Mouse (Mus musculus) gastrocnemius, adult 8-10 months (tissue): ENCODE measurements around the gene Lrch4. TPM values are rescaled to one million over a fixed set of nuclear protein-coding genes. Genes with fewer than 3 reads are reported as not detected.
"Not testable (repeated sequence)": the region's sequence is repeated elsewhere in the genome, so short reads cannot be mapped to it uniquely, and the experiment has no call there.

Experiments used
- DNase-seq, 2 experiments: peaks; one replicate each; pipeline ENCODE4 v3.0.0; 2022; ENCODE audit warnings: low spot score in 2 of 2
- total RNA-seq, 4 experiments: library from RNA; stranded (reverse); gene quantifications; 2 replicates each; pipeline ENCODE4 v1.2.4; 2022

The Lrch4 gene
- total RNA-seq, 4 experiments from 2014 or later, result 12.7 to 15.7 (median 14.6) TPM

GRCm38 (mm10) chr5:137611245-137611602, 17.7 kb upstream of the Lrch4 start:
- DNase-seq, result peak; percentile 52 to 74

GRCm38 (mm10) chr5:137613076-137613475, 15.8 kb upstream of the Lrch4 start:
- DNase-seq, result no peak

- DNase-seq, result no peak
Measured at GRCm38 (mm10) chr5:137613550-137613949, 15.4 kb upstream of the Lrch4 start, which contains the start of gene Pcolce. Gene Pcolce, minus strand, starts transcription at chr5:137613784.

GRCm38 (mm10) chr5:137614921-137615320, 14.0 kb upstream of the Lrch4 start:
- not testable (repeated sequence) for DNase-seq

GRCm38 (mm10) chr5:137615347-137615746, 13.6 kb upstream of the Lrch4 start:
- no peak for DNase-seq

- no peak for DNase-seq
Measured at GRCm38 (mm10) chr5:137623937-137624530, 4.9 kb upstream of the Lrch4 start.

GRCm38 (mm10) chr5:137627991-137628390, 930 bp upstream of the Lrch4 start:
- no peak for DNase-seq

GRCm38 (mm10) chr5:137629306-137629721, 393 bp downstream of the Lrch4 start:
- DNase-seq, result no peak

GRCm38 (mm10) chr5:137629906-137630545, 1.1 kb downstream of the Lrch4 start:
- DNase-seq, result no peak

- DNase-seq, result no peak
Measured at GRCm38 (mm10) chr5:137630602-137631001, 1.7 kb downstream of the Lrch4 start.

GRCm38 (mm10) chr5:137631171-137631570, 2.2 kb downstream of the Lrch4 start:
- DNase-seq, result no peak

GRCm38 (mm10) chr5:137631591-137631990, 2.7 kb downstream of the Lrch4 start:
- DNase-seq, result no peak

- DNase-seq, result no peak
Measured at GRCm38 (mm10) chr5:137633397-137634084, 4.6 kb downstream of the Lrch4 start.

GRCm38 (mm10) chr5:137639472-137639871, 10.6 kb downstream of the Lrch4 start:
- no peak for DNase-seq

- DNase-seq, result no peak
Measured at GRCm38 (mm10) chr5:137641054-137641453, 12.1 kb downstream of the Lrch4 start, which contains the start of gene Sap25. Gene Sap25, plus strand, starts transcription at chr5:137641334.

- DNase-seq, result no peak
Measured at GRCm38 (mm10) chr5:137642886-137643285, 14.0 kb downstream of the Lrch4 start.

GRCm38 (mm10) chr5:137644484-137644883, 15.6 kb downstream of the Lrch4 start:
- DNase-seq, result no peak

GRCm38 (mm10) chr5:137645091-137645651, 16.2 kb downstream of the Lrch4 start:
- no peak for DNase-seq

GRCm38 (mm10) chr5:137645652-137646091, 16.8 kb downstream of the Lrch4 start, which contains the start of gene Irs3:
Gene Irs3, minus strand, starts transcription at chr5:137645714.
- no peak for DNase-seq

GRCm38 (mm10) chr5:137647827-137648601, 19.1 kb downstream of the Lrch4 start:
- DNase-seq, result no peak

- DNase-seq, result no peak
Measured at GRCm38 (mm10) chr5:137649251-137649650, 20.3 kb downstream of the Lrch4 start.
